Mouse (Mus musculus): ENCODE measurements around the gene Arhgap27.

DNA sequence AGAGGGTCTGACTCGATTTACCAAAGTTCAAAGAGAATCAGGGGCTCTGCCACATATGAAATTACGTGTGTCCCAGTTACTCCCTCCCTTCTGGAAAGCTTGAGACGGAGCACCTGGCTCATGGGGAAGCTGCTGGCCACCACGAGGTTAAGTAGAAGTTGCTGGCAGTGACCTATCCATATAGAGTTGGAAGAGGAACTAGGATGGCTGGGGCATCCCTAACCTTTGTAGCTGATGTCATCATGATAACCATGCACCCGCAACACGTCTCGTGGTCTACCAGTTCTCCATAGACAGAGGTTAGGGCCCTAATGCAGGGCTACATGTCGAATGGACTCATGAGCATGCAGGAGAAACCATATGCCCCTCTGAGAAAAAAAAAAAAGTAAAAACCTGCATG, 43.3 kb downstream of the Arhgap27 start:
- TF ChIP-seq CTCF (IDR thresholded peaks at IDR 0.05; ENCODE audit: low read depth): no peak
- TF ChIP-seq EP300 (IDR thresholded peaks at IDR 0.05; ENCODE audit: low read depth): no peak
